Mouse (Mus musculus) hindbrain, postnatal 0 days (tissue): ENCODE results near the gene Pinlyp. TPM values are rescaled to one million over a fixed set of nuclear protein-coding genes. Genes with fewer than 3 reads are reported as not detected.

Source experiments
- ATAC-seq: fragments of 200-750 bp; cut with Nextera tagmentation; 2 replicates; pipeline ENCODE4 v1.8.0; 2017; ENCODE audit warnings: mild to moderate bottlenecking, moderate TSS enrichment, moderate library complexity
- DNase-seq: peaks from one replicate; pipeline ENCODE4 v3.0.0-alpha.2; 2015; ENCODE audit warnings: low spot score
- H3K27ac ChIP-seq: fragments of 300-500 bp; sonication (generic); 2 replicates; pipeline ENCODE4 v1.5.1; 2014; ENCODE audit warnings: mild to moderate bottlenecking
- H3K27me3 ChIP-seq: fragments of 300-500 bp; sonication (generic); 2 replicates; pipeline ENCODE4 v1.6.1; 2014; ENCODE audit warnings: low read length, mixed read lengths; ENCODE audit not compliant: insufficient read depth
- H3K36me3 ChIP-seq: fragments of 300-500 bp; sonication (generic); 2 replicates; pipeline ENCODE4 v1.6.1; 2014; ENCODE audit warnings: low read length, mixed read lengths; ENCODE audit not compliant: insufficient read depth
- H3K4me1 ChIP-seq: fragments of 300-500 bp; sonication (generic); 2 replicates; pipeline ENCODE4 v1.6.1; 2014; ENCODE audit warnings: antibody characterized with exemption, low read length, mixed read lengths; ENCODE audit not compliant: insufficient read depth
- H3K4me2 ChIP-seq: fragments of 300-500 bp; sonication (generic); 2 replicates; pipeline ENCODE4 v1.6.1; 2014; ENCODE audit warnings: low read depth, mild to moderate bottlenecking, low read length, moderate library complexity, mixed read lengths
- H3K4me3 ChIP-seq: fragments of 300-500 bp; sonication (generic); 2 replicates; pipeline ENCODE4 v1.5.1; 2014; ENCODE audit warnings: low read length
- H3K9ac ChIP-seq: fragments of 300-500 bp; sonication (generic); replicated peaks from 2 replicates; pipeline ENCODE4 v1.6.1; 2014; ENCODE audit warnings: mild to moderate bottlenecking, low read length, moderate library complexity, mixed read lengths
- H3K9me3 ChIP-seq: fragments of 300-500 bp; sonication (generic); 2 replicates; pipeline ENCODE4 v1.6.1; 2016; ENCODE audit warnings: low read length, mixed read lengths
- CTCF ChIP-seq: IDR thresholded peaks from 2 replicates; pipeline ENCODE4 v1.5.1; 2016; ENCODE audit warnings: antibody characterized with exemption, control low read depth, low read depth
- WGBS: fragments of 180-500 bp; shearing (Covaris S2); extraction: QIAGEN DNeasy Blood & Tissue Kit; methylation state at CpG from one replicate; pipeline ENCODE4 v1.1.7; 2014; 5-methylcytosine and 5-hydroxymethylcytosine counted together
- polyA plus RNA-seq: library from polyadenylated mRNA; unstranded; fragments of >200 nt; fragmentation: Nextera tagmentation; extraction: Ambion mirVana; gene quantifications from 2 replicates; pipeline ENCODE4 v1.2.1, GENCODE M21; 2015
- total RNA-seq: library from RNA; depleted of rRNA; stranded (reverse); fragments of >200 nt; gene quantifications from 2 replicates; pipeline ENCODE4 v1.2.3, GENCODE M21; 2014

Gene Pinlyp
- total and polyA plus RNA-seq, 2 experiments from 2014 or later = not detected

DNA sequence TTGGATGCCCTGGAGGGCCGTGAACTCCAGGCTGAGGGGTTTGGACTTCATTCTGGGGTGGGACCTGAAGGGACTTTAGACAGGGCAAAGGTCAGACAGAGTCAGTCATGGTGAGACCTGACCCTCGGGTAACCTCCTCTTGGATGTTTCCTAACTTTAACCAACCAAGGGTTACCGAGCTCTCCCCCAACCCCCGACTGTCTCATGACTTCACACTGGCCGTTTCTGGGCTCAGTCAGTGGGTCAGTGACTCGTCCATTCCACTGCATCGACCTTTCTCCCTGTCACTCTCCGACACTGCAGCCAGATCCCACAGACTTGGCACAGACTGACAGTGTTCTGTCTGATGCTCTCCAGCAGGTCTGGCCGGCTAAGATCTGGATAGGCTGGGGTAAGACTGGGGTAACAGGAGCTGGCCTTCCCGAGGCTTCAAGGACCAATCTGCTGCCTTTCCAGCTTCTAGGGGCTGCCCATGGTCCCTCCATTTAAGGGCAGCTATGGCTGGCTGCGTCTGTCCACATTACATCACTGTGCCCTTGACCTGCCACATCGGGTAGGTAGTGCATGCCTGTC lies 28.4 kb upstream of the Pinlyp start:
- Histone ChIP-seq H3K27ac (no peak overlapping the region), H3K36me3 (peaks cover 10% of the 10 kb centered on the region; the same call in 1 of the 2 replicates), H3K9ac (no peak overlapping the region), H3K4me2 (no peak overlapping the region), H3K9me3 (no peaks in the 10 kb centered on the region), H3K4me1 (no peaks in the 10 kb centered on the region), H3K4me3 (no peak overlapping the region), H3K27me3 (no peaks in the 10 kb centered on the region)
- DNase-seq (no peak), ATAC-seq (peak; percentile 28; the same call in 1 of the 2 replicates)
- no peak for TF ChIP-seq CTCF
- WGBS = 55% methylated on average over 12 of the region's 12 CpGs

DNA sequence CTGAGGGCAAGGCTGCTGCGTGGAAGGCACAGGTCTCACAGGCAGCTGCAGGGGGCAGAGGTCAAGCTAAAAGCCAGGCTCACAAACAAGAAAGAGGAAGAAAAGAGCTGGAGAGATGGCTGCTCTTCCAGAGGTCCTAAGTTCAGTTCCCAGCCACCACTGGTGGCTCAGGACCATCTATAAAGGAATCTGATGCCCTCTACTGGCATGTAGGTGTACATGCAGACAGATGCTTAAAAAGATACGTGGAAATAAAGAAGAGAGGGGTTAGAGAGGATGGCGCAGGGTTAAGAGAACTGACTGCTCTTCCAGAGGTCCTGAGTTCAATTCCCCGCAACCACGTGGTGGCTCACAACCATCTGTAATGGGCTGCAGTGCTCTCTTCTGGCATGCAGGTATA lies 26.5 kb upstream of the Pinlyp start:
- no peak overlapping the region for H3K27ac ChIP-seq
- H3K9ac ChIP-seq = no peak overlapping the region
- no peaks in the 10 kb centered on the region for H3K27me3 ChIP-seq
- no peaks in the 10 kb centered on the region for H3K4me1 ChIP-seq
- no peaks in the 10 kb centered on the region for H3K9me3 ChIP-seq
- peaks cover 24% of the 10 kb centered on the region for H3K36me3 ChIP-seq
- no peak overlapping the region for H3K4me3 ChIP-seq
- H3K4me2 ChIP-seq = no peak overlapping the region
- 44% methylated on average over 5 of the region's 5 CpGs for WGBS
- peak; percentile 52 for TF ChIP-seq CTCF
- ATAC-seq (no peak), DNase-seq (peak; percentile 23)

DNA sequence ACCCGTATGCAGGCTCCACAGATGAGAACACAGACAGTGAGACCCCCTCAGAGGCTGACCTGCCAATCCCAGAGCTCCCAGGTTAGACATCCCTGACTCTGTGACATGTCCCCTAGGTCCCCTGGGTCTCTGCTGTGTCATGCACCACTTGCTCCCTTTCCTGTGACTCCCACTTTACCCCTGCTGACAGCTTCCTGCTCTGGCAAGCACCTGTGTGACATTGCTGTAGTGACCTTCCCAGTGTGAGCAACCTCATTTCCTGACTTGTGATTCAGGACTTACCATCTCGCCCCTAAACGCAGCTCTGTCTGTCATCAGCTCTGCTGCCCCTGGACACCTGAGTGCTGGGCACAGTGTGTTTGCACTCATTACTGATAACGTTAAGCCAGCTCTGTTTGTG lies 25.2 kb upstream of the Pinlyp start:
- WGBS = 80% methylated on average over 4 of the region's 4 CpGs

DNA sequence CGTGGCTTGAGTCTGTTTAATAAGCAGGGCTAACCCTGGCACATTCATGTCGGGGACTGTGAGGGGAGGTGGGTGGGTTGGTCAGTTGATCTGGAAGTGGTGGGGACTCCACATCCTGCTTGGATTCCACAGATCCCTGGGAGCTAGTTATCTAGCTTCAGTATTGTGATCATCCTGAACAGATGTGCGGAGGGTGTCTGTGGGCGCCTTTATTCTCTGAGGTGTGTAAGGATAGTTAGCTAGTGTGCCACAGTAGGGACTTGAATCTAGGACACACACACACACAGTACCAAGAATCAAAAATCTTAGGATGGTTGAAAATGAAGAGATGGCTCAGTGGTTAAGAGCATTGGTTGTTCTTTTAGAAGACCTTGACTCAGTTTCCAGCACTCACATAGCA lies 22.6 kb upstream of the Pinlyp start:
- Histone ChIP-seq H3K27me3 (no peaks in the 10 kb centered on the region), H3K36me3 (peaks cover 34% of the 10 kb centered on the region), H3K4me1 (no peaks in the 10 kb centered on the region), H3K27ac (no peak overlapping the region), H3K4me2 (no peak overlapping the region), H3K4me3 (no peak overlapping the region), H3K9me3 (no peaks in the 10 kb centered on the region), H3K9ac (no peak overlapping the region)
- TF ChIP-seq CTCF = no peak
- no peak for ATAC-seq
- no peak for DNase-seq
- 86% methylated on average over 4 of the region's 4 CpGs for WGBS

More for the DNA sequence above, 25.2 kb upstream of the Pinlyp start:
- H3K27ac ChIP-seq = no peak overlapping the region
- H3K4me3 ChIP-seq = no peak overlapping the region
- H3K27me3 ChIP-seq = no peaks in the 10 kb centered on the region
- no peak for ATAC-seq
- H3K9me3 ChIP-seq = no peaks in the 10 kb centered on the region
- no peak overlapping the region for H3K4me2 ChIP-seq
- DNase-seq = no peak
- TF ChIP-seq CTCF = no peak
- no peaks in the 10 kb centered on the region for H3K4me1 ChIP-seq
- no peak overlapping the region for H3K9ac ChIP-seq
- peaks cover 34% of the 10 kb centered on the region for H3K36me3 ChIP-seq

DNA sequence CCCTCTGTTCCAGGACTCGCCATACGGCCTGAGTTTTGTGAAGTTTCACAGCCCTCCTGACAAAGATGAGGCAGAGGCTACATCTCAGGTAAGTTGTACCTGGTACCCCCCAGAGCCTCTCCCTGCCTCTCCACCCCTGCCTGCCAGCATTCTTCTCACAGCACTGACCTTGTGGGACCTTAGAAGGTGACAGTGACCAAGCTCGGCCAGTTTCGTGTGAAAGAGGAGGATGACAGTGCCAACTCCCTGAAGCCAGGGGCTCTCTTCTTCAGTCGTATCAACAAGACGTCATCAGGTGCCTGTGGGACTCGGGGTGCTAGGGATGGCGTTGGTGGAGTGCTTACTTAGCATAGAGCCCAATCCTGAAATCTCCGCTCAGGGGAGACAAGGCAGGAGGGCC lies 20.3 kb upstream of the Pinlyp start:
- no peak overlapping the region for H3K27ac ChIP-seq
- no peak for ATAC-seq
- no peak overlapping the region for H3K4me2 ChIP-seq
- H3K4me3 ChIP-seq = no peak overlapping the region
- H3K9ac ChIP-seq = no peak overlapping the region
- WGBS = 95% methylated on average over 9 of the region's 9 CpGs
- no peaks in the 10 kb centered on the region for H3K9me3 ChIP-seq
- H3K27me3 ChIP-seq = no peaks in the 10 kb centered on the region
- DNase-seq = no peak
- no peak for TF ChIP-seq CTCF
- peaks cover 32% of the 10 kb centered on the region; the same call in 1 of the 2 replicates for H3K36me3 ChIP-seq
- H3K4me1 ChIP-seq = no peaks in the 10 kb centered on the region

DNA sequence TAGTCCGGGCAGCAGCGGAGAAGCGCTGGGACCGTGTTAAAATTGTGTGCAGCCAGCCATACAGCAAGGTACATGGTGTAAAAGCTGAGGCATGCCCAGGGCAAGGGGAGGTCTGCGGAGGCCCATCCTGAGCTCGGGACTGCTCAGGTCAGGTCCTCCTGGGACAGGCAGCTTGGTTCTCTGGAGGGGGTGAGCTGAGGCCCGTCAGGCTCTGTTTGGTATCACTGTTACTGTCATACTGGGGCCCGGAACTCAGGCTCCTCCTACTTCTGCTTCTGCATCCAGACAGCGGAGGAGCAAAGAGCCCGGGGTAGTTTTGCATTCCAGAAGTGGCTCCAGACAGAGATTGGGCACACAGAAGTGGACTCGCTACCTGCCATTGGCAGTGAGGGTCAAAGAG lies 19.7 kb upstream of the Pinlyp start:
- no peak for TF ChIP-seq CTCF
- Histone ChIP-seq H3K27ac (no peak overlapping the region), H3K36me3 (peaks cover 35% of the 10 kb centered on the region), H3K4me2 (no peak overlapping the region), H3K4me1 (no peaks in the 10 kb centered on the region), H3K9ac (no peak overlapping the region), H3K9me3 (no peaks in the 10 kb centered on the region), H3K27me3 (no peaks in the 10 kb centered on the region), H3K4me3 (no peak overlapping the region)
- WGBS = 90% methylated on average over 11 of the region's 11 CpGs
- no peak for DNase-seq
- ATAC-seq = no peak

DNA sequence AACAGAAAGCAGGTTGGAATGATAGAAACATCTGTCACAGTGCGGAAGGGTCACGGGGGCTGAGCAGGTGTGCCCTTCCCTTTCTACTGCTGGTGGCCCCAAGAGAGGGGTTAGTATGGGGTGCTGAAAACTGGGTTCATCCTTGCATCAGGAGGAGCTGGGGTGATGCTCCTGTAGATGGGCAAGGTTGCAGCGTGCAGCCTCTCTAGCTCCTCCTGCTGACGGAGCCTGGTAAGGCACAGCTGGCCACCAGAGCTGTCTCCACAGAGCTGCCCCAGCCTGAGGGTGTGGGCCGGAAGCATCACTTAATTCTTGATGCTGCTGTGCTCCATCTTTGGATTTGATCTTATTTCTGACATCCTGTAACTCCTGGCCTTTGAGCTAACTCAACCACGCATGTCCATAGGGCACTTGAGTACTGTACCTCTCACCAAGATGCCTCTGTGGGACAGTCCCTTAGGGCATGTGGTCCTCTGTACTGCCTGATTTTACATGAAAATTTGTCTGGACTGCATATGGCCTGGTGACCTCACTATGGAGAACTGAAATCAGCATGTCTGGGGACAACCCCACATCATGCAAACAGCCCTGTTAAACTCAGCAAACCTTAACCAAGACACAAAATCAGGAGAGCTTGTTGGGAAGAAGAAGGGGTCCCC lies 18.8 kb upstream of the Pinlyp start:
- Histone ChIP-seq H3K27ac (no peak overlapping the region), H3K4me3 (no peak overlapping the region), H3K4me2 (no peak overlapping the region), H3K4me1 (no peaks in the 10 kb centered on the region), H3K36me3 (peaks cover 35% of the 10 kb centered on the region), H3K9me3 (no peaks in the 10 kb centered on the region), H3K9ac (no peak overlapping the region), H3K27me3 (no peaks in the 10 kb centered on the region)
- ATAC-seq = peak; percentile 69; the same call in 1 of the 2 replicates
- peak; percentile 78 for TF ChIP-seq CTCF
- 65% methylated on average over 6 of the region's 6 CpGs for WGBS
- peak; percentile 68 for DNase-seq
